Mouse (Mus musculus) embryonic facial prominence, embryonic 11.5 days (tissue): ENCODE data around the gene Cadm1. TPM values are rescaled to one million over a fixed set of nuclear protein-coding genes. Genes with fewer than 3 reads are reported as not detected.

ENCODE experiments used
- ATAC-seq: fragments of 200-750 bp; cut with Nextera tagmentation; replicated peaks from 2 replicates; pipeline ENCODE4 v1.8.0; 2017; ENCODE audit warnings: low read depth; ENCODE audit not compliant: insufficient number of reproducible peaks, low FRiP score, low TSS enrichment
- DNase-seq: peaks from one replicate; pipeline ENCODE4 v3.0.0-alpha.2; 2015; ENCODE audit warnings: low spot score
- H3K27ac ChIP-seq: fragments of 300-500 bp; sonication (generic); replicated peaks from 2 replicates; pipeline ENCODE4 v1.5.1; 2014; ENCODE audit warnings: mild to moderate bottlenecking, low read depth, low read length, control low read depth
- H3K27me3 ChIP-seq: fragments of 300-500 bp; sonication (generic); 2 replicates; pipeline ENCODE4 v1.6.1; 2014; ENCODE audit warnings: mild to moderate bottlenecking, low read length, moderate library complexity, mixed read lengths; ENCODE audit not compliant: control insufficient read depth, insufficient read depth
- H3K36me3 ChIP-seq: fragments of 300-500 bp; sonication (generic); replicated peaks from 2 replicates; pipeline ENCODE4 v1.6.1; 2014; ENCODE audit warnings: low read depth, mild to moderate bottlenecking, low read length, moderate library complexity, mixed read lengths; ENCODE audit not compliant: control insufficient read depth, insufficient read depth
- H3K4me1 ChIP-seq: fragments of 300-500 bp; sonication (generic); 2 replicates; pipeline ENCODE4 v1.6.1; 2014; ENCODE audit warnings: low read length, mixed read lengths; ENCODE audit not compliant: control insufficient read depth, insufficient read depth
- H3K4me2 ChIP-seq: fragments of 300-500 bp; sonication (generic); 2 replicates; pipeline ENCODE4 v1.6.1; 2014; ENCODE audit warnings: low read depth, mild to moderate bottlenecking, control low read depth, low read length, moderate library complexity
- H3K4me3 ChIP-seq: fragments of 300-500 bp; sonication (generic); 2 replicates; pipeline ENCODE4 v1.5.1; 2014; ENCODE audit warnings: low read depth, low read length, control low read depth
- H3K9ac ChIP-seq: fragments of 300-500 bp; sonication (generic); replicated peaks from 2 replicates; pipeline ENCODE4 v1.6.1; 2014; ENCODE audit warnings: mild to moderate bottlenecking, control low read depth, low read length
- H3K9me3 ChIP-seq: fragments of 300-500 bp; sonication (generic); replicated peaks from 2 replicates; pipeline ENCODE4 v1.6.1; 2016; ENCODE audit warnings: mild to moderate bottlenecking, low read length, inconsistent platforms, mixed read lengths; ENCODE audit not compliant: control insufficient read depth
- WGBS: fragments of 180-500 bp; shearing (Covaris S2); extraction: QIAGEN DNeasy Blood & Tissue Kit; methylation state at CpG from one replicate; pipeline ENCODE4 v1.1.7; 2014; 5-methylcytosine and 5-hydroxymethylcytosine counted together
- polyA plus RNA-seq: library from polyadenylated mRNA; unstranded; fragments of >200 nt; fragmentation: Nextera tagmentation; extraction: Ambion mirVana; gene quantifications from 2 replicates; pipeline ENCODE4 v1.2.1, GENCODE M21; 2014

Gene Cadm1
- polyA plus RNA-seq, 1 experiment from 2014 or later = 99.3 TPM

DNA sequence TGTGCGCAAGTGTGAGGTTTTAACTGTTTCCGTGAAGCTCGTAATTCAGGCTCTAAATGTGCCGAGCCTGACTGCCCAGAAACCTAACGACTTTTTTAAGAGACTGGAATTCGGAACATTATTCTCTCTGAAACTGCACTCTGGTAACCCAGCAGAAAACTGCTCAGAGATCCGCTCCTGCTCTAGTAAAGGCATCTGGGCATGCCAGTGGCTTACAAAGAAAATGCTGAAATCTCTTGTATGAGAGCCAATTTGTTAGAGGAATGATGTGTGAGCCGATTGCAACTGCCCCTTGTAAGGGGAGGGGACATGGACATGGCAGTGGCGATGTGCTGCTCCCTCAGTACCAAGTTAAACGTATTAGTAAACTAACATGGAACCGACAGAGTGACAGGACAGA, 240.9 kb downstream of the Cadm1 start:
- WGBS = 70% methylated on average over 11 of the region's 11 CpGs
- Histone ChIP-seq H3K9me3 (no peaks in the 10 kb centered on the region), H3K27ac (no peak overlapping the region), H3K4me3 (no peak overlapping the region), H3K9ac (no peak overlapping the region), H3K27me3 (no peaks in the 10 kb centered on the region), H3K4me1 (no peaks in the 10 kb centered on the region), H3K4me2 (no peak overlapping the region), H3K36me3 (no peaks in the 10 kb centered on the region)
- ATAC-seq (no peak), DNase-seq (no peak)

DNA sequence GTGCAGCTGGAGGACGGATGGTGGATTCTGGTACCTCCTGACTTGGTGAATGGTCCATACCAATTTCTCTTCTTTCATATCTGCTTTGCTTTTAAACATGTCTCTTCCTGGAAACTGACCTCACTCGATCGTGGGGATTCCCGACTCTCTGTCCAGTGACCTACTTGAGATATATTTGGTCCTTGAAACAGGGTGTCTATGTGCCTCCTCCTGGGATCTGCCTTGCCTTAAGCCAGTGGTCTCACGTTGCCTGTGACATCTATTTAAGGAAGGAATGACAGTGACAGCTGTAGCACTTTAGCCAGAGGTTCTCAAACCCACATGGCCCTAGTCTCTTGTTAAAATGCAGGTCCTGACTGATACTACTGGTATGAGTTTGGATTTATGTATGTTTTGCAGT, 242.0 kb downstream of the Cadm1 start:
- H3K4me1 ChIP-seq = no peaks in the 10 kb centered on the region
- no peak overlapping the region; the same call in 1 of the 2 replicates for H3K27ac ChIP-seq
- H3K36me3 ChIP-seq = no peaks in the 10 kb centered on the region
- no peak overlapping the region for H3K9ac ChIP-seq
- H3K4me3 ChIP-seq = no peak overlapping the region
- ATAC-seq = no peak
- H3K4me2 ChIP-seq = no peak overlapping the region
- no peak for DNase-seq
- WGBS = 71% methylated on average over 5 of the region's 5 CpGs
- no peaks in the 10 kb centered on the region for H3K9me3 ChIP-seq
- H3K27me3 ChIP-seq = no peaks in the 10 kb centered on the region

DNA sequence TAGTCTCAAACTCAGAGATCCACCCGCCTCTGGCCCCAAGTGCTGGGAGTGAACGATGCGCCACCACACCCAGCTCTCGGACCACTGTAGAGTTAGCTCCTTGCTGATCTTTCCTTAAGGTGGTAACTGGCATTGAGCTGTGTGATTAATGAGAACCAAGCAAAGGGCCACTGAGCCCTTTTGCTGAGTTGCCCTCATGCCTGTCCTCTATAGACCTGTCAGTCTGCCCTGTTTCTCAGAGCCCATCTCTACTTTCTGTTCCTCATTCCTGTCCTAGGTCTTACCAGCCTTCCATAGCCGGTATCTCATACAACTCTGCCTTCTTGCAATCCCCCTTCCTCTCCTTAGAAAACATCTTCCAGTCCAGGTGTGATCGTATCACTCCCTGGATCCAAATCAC, 242.8 kb downstream of the Cadm1 start:
- ATAC-seq (no peak), DNase-seq (no peak)
- no peak overlapping the region for H3K4me3 ChIP-seq
- no peak overlapping the region for H3K9ac ChIP-seq
- no peaks in the 10 kb centered on the region for H3K4me1 ChIP-seq
- H3K36me3 ChIP-seq = no peaks in the 10 kb centered on the region
- no peaks in the 10 kb centered on the region for H3K9me3 ChIP-seq
- 85% methylated on average over 6 of the region's 6 CpGs for WGBS
- no peak overlapping the region for H3K4me2 ChIP-seq
- no peaks in the 10 kb centered on the region for H3K27me3 ChIP-seq
- no peak overlapping the region for H3K27ac ChIP-seq

DNA sequence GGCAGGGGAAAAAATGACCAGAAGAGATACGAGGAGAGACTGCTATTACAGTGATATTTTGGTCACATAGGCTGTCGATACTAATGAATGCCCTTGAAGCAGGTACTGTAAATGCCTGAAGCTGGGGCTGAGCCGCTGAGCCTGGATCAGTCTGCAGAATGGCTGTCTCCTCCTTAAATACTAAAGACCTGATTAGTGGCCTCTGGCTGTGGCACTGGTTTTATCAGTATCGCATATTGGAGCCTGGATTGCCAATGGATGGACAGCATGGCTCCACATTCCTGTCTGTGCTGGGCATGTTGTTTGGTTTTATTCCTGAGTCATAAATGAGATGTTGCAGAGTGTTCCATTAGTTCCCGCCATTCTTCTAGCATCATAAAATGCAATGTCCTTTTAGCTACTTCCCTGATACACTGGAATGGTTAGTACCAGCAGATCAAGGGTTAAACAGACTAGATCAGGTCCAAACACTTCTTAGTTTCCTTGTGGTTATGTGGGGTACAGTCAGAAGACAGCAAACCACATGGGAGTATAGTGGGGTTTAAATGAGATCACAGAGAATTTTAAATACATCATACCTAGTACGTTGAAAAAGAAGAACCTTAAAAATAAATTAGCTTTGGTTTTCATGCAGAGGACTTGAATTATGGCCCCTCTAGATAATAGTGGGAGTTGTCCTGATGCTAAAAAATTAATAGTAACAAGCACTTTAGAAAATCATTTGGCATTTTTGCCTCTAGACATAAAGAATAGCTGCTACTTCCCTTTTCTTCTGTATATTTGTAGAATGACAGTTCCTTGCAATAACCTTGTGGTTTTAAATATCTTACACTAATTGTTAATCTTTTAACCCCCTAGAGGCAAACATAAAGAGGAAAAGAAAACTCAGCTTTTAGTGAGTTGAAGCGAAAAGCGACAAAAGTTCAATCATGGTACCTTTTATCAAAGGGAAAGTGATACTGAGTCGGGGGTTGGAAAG, 247.3 kb downstream of the Cadm1 start:
- Histone ChIP-seq H3K36me3 (no peaks in the 10 kb centered on the region), H3K27me3 (no peaks in the 10 kb centered on the region), H3K4me3 (no peak overlapping the region), H3K9me3 (no peaks in the 10 kb centered on the region), H3K4me2 (no peak overlapping the region), H3K4me1 (no peaks in the 10 kb centered on the region), H3K27ac (no peak overlapping the region), H3K9ac (no peak overlapping the region)
- ATAC-seq (no peak), DNase-seq (no peak)
- WGBS = 78% methylated on average over 9 of the region's 9 CpGs

DNA sequence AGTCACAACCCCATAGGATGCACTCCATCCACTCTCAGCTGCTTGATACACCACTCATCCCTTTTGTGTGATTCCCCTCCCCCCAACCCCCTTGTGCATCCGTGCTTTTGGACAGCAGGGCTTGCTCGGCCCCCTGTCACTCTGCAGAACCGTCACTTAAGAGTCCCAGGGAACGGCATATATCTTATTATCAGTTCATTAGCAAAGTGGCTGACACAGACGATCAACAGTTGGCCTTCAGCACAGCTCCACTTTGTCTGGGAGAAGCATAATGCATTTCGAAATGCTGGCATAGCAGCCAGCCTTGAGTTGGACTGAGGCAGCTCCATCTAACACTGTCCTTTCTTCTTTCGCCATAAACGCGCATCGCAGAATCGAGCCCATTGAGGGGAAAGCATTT, 248.5 kb downstream of the Cadm1 start:
- Histone ChIP-seq H3K9ac (no peak overlapping the region), H3K4me3 (no peak overlapping the region), H3K27me3 (no peaks in the 10 kb centered on the region), H3K4me2 (no peak overlapping the region), H3K9me3 (no peaks in the 10 kb centered on the region), H3K4me1 (no peaks in the 10 kb centered on the region), H3K36me3 (no peaks in the 10 kb centered on the region), H3K27ac (no peak overlapping the region)
- DNase-seq (no peak), ATAC-seq (no peak)
- 65% methylated on average over 11 of the region's 11 CpGs for WGBS

DNA sequence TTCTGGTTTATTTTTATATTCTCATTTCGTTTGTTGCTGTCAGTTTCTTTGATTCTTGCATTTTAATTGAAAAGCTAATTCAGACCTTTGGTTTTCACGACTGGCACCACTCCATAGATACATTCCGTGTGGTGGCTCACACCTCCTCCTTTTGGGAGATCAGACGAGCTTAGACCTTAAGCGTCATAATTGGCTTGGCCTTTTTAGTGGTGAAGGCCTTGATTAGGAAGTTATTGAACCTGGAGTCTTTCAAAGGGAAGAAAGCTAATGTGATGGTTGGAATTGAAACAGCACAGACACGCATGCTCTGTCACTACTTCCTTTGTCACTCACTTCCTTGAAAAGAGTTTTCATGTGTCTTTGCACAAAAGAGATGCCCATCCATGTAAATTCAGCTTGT, 249.3 kb downstream of the Cadm1 start:
- H3K27ac ChIP-seq = no peak overlapping the region
- no peak overlapping the region for H3K4me2 ChIP-seq
- ATAC-seq (no peak), DNase-seq (no peak)
- H3K4me1 ChIP-seq = no peaks in the 10 kb centered on the region
- H3K9me3 ChIP-seq = no peaks in the 10 kb centered on the region
- H3K36me3 ChIP-seq = no peaks in the 10 kb centered on the region
- no peak overlapping the region for H3K9ac ChIP-seq
- no peak overlapping the region for H3K4me3 ChIP-seq
- WGBS = 69% methylated on average over 6 of the region's 6 CpGs
- no peaks in the 10 kb centered on the region for H3K27me3 ChIP-seq

DNA sequence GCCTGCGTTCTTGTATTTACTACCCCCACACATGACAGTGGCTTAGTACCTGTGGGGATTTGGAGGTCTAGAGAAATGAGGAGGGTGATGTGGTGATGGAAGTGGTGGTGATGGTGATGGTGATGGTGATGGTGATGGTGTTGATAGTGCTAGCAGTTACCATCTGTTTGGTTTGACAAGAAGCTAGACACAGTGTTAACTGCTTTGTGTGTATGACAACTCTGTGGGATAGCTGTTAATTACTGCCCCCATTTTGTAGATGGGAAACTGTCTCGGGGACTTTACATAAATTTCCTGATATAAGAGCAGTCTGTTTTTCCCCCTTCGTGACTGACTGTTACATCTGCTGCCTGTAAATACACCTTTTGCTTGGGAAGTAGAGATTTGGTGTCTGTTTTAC, 256.7 kb downstream of the Cadm1 start:
- H3K4me2 ChIP-seq = no peak overlapping the region
- no peak overlapping the region for H3K4me3 ChIP-seq
- H3K9ac ChIP-seq = no peak overlapping the region
- no peak overlapping the region for H3K27ac ChIP-seq
- H3K4me1 ChIP-seq = no peaks in the 10 kb centered on the region
- no peaks in the 10 kb centered on the region for H3K36me3 ChIP-seq
- ATAC-seq (no peak), DNase-seq (no peak)
- H3K9me3 ChIP-seq = no peaks in the 10 kb centered on the region
- no peaks in the 10 kb centered on the region for H3K27me3 ChIP-seq
- 88% methylated on average over 3 of the region's 3 CpGs for WGBS

DNA sequence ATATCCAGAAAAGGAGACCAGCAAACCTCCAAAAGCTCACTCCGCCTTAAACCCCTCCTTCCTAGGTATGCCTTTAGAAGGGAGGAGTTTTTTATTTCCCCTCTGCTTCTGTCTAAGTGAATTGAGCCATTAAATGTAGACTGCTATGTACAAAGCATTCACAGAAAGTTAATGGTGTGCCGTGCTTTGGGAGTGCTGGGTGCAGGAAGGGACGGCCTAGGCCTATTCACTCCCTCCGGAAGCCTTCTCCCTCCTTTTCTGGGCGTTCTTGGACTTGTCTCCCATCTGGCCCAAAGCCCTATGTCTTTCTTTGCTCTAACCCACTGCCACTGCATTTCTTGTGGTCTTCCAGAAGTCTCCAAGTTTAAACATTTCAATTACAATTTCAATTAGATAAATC, 268.5 kb downstream of the Cadm1 start:
- ATAC-seq = no peak
- no peaks in the 10 kb centered on the region for H3K36me3 ChIP-seq

More for the DNA sequence above, 268.5 kb downstream of the Cadm1 start:
- H3K4me1 ChIP-seq = no peaks in the 10 kb centered on the region
- no peak overlapping the region for H3K4me3 ChIP-seq
- no peak for DNase-seq
- H3K9me3 ChIP-seq = no peaks in the 10 kb centered on the region
- no peak overlapping the region for H3K4me2 ChIP-seq
- H3K27ac ChIP-seq = no peak overlapping the region
- WGBS = 92% methylated on average over 5 of the region's 5 CpGs
- H3K27me3 ChIP-seq = no peaks in the 10 kb centered on the region
- no peak overlapping the region for H3K9ac ChIP-seq
